Mouse (Mus musculus): ENCODE measurements at regions not wholly inside any gene's neighbourhood (a gene's known extent, or its start where the extent isn't known, plus 50 kb on each side); places are given as distances from the start of the nearest gene placed in this dataset.

- Histone ChIP-seq H3K27me3 (ENCODE audit: control insufficient read depth, insufficient read depth, low read length) (no peaks in the 10 kb centered on the region), H3K27ac (replicated peaks) (no peak overlapping the region), H3K36me3 (ENCODE audit: control insufficient read depth, insufficient read depth, low read length) (no peaks in the 10 kb centered on the region), H3K9ac (ENCODE audit: low read length) (no peak overlapping the region), H3K4me3 (ENCODE audit: low read depth, low read length) (no peak overlapping the region), H3K9me3 (ENCODE audit: control insufficient read depth, low read length) (no peaks in the 10 kb centered on the region), H3K4me2 (replicated peaks; ENCODE audit: low read depth) (no peak overlapping the region), H3K4me1 (replicated peaks; ENCODE audit: control insufficient read depth, insufficient read depth) (no peaks in the 10 kb centered on the region)
- no peak for TF ChIP-seq EP300 (optimal IDR thresholded peaks at IDR 0.05)
- TF ChIP-seq CTCF (IDR thresholded peaks at IDR 0.05; ENCODE audit: low read depth): no peak
- WGBS: 80% methylated on average over 3 of the region's 3 CpGs
- no peak for DNase-seq (ENCODE audit: low spot score)
- no peak for ATAC-seq (ENCODE audit: low FRiP score, low TSS enrichment)
Measured at GRCm38 (mm10) chr11:111699862-111700261, 633.9 kb downstream of the Kcnj2 start.

- TF ChIP-seq CTCF (IDR thresholded peaks at IDR 0.05; ENCODE audit: low read depth): no peak
- TF ChIP-seq EP300 (optimal IDR thresholded peaks at IDR 0.05): no peak
- no peak for ATAC-seq (ENCODE audit: low FRiP score, low TSS enrichment)
- WGBS: 67% methylated on average over 4 of the region's 4 CpGs
- Histone ChIP-seq H3K27ac (replicated peaks) (no peak overlapping the region), H3K4me3 (ENCODE audit: low read depth, low read length) (no peak overlapping the region), H3K9ac (ENCODE audit: low read length) (no peak overlapping the region), H3K4me2 (replicated peaks; ENCODE audit: low read depth) (no peak overlapping the region), H3K9me3 (ENCODE audit: control insufficient read depth, low read length) (no peaks in the 10 kb centered on the region), H3K4me1 (replicated peaks; ENCODE audit: control insufficient read depth, insufficient read depth) (no peaks in the 10 kb centered on the region), H3K36me3 (ENCODE audit: control insufficient read depth, insufficient read depth, low read length) (no peaks in the 10 kb centered on the region), H3K27me3 (ENCODE audit: control insufficient read depth, insufficient read depth, low read length) (no peaks in the 10 kb centered on the region)
- DNase-seq (ENCODE audit: low spot score): no peak
Measured at GRCm38 (mm10) chr11:111706882-111707281, 640.9 kb downstream of the Kcnj2 start.

GRCm38 (mm10) chr11:111715401-111715800, 649.4 kb downstream of the Kcnj2 start:
- WGBS: 79% methylated on average over 5 of the region's 5 CpGs
- ATAC-seq (ENCODE audit: low FRiP score, low TSS enrichment): no peak
- Histone ChIP-seq H3K27me3 (ENCODE audit: control insufficient read depth, insufficient read depth, low read length) (no peaks in the 10 kb centered on the region), H3K36me3 (ENCODE audit: control insufficient read depth, insufficient read depth, low read length) (no peaks in the 10 kb centered on the region), H3K9ac (ENCODE audit: low read length) (no peak overlapping the region), H3K4me3 (ENCODE audit: low read depth, low read length) (no peak overlapping the region), H3K27ac (replicated peaks) (no peak overlapping the region), H3K4me1 (replicated peaks; ENCODE audit: control insufficient read depth, insufficient read depth) (no peaks in the 10 kb centered on the region), H3K4me2 (replicated peaks; ENCODE audit: low read depth) (no peak overlapping the region), H3K9me3 (ENCODE audit: control insufficient read depth, low read length) (no peaks in the 10 kb centered on the region)
- TF ChIP-seq CTCF (IDR thresholded peaks at IDR 0.05; ENCODE audit: low read depth) (no peak), EP300 (optimal IDR thresholded peaks at IDR 0.05) (no peak)
- no peak for DNase-seq (ENCODE audit: low spot score)

- TF ChIP-seq CTCF (IDR thresholded peaks at IDR 0.05; ENCODE audit: low read depth): no peak
- no peak for TF ChIP-seq EP300 (optimal IDR thresholded peaks at IDR 0.05)
- 65% methylated on average over 4 of the region's 4 CpGs for WGBS
Measured at GRCm38 (mm10) chr11:111722276-111722675, 656.3 kb downstream of the Kcnj2 start.

GRCm38 (mm10) chr11:111728148-111728547, 662.2 kb downstream of the Kcnj2 start:
- Histone ChIP-seq H3K4me2 (replicated peaks; ENCODE audit: low read depth) (no peak overlapping the region), H3K27me3 (ENCODE audit: control insufficient read depth, insufficient read depth, low read length) (no peaks in the 10 kb centered on the region), H3K27ac (replicated peaks) (no peak overlapping the region), H3K36me3 (ENCODE audit: control insufficient read depth, insufficient read depth, low read length) (no peaks in the 10 kb centered on the region), H3K9ac (ENCODE audit: low read length) (no peak overlapping the region), H3K4me1 (replicated peaks; ENCODE audit: control insufficient read depth, insufficient read depth) (no peaks in the 10 kb centered on the region), H3K9me3 (ENCODE audit: control insufficient read depth, low read length) (no peaks in the 10 kb centered on the region), H3K4me3 (ENCODE audit: low read depth, low read length) (no peak overlapping the region)
- DNase-seq (ENCODE audit: low spot score): no peak
- 40% methylated on average over 4 of the region's 4 CpGs for WGBS
- ATAC-seq (ENCODE audit: low FRiP score, low TSS enrichment): no peak
- TF ChIP-seq CTCF (IDR thresholded peaks at IDR 0.05; ENCODE audit: low read depth) (no peak), EP300 (optimal IDR thresholded peaks at IDR 0.05) (no peak)

More at GRCm38 (mm10) chr11:111722276-111722675, 656.3 kb downstream of the Kcnj2 start:
- Histone ChIP-seq H3K9me3 (ENCODE audit: control insufficient read depth, low read length) (no peaks in the 10 kb centered on the region), H3K4me1 (replicated peaks; ENCODE audit: control insufficient read depth, insufficient read depth) (no peaks in the 10 kb centered on the region), H3K27me3 (ENCODE audit: control insufficient read depth, insufficient read depth, low read length) (no peaks in the 10 kb centered on the region), H3K4me2 (replicated peaks; ENCODE audit: low read depth) (no peak overlapping the region), H3K36me3 (ENCODE audit: control insufficient read depth, insufficient read depth, low read length) (no peaks in the 10 kb centered on the region), H3K4me3 (ENCODE audit: low read depth, low read length) (no peak overlapping the region), H3K27ac (replicated peaks) (no peak overlapping the region), H3K9ac (ENCODE audit: low read length) (no peak overlapping the region)
- ATAC-seq (ENCODE audit: low FRiP score, low TSS enrichment): no peak
- no peak for DNase-seq (ENCODE audit: low spot score)

GRCm38 (mm10) chr11:111732096-111732495, 666.1 kb downstream of the Kcnj2 start:
- WGBS: 15% methylated on average over 8 of the region's 8 CpGs
- Histone ChIP-seq H3K36me3 (ENCODE audit: control insufficient read depth, insufficient read depth, low read length) (no peaks in the 10 kb centered on the region), H3K9ac (ENCODE audit: low read length) (no peak overlapping the region), H3K27ac (replicated peaks) (no peak overlapping the region), H3K9me3 (ENCODE audit: control insufficient read depth, low read length) (no peaks in the 10 kb centered on the region), H3K4me3 (ENCODE audit: low read depth, low read length) (no peak overlapping the region), H3K4me1 (replicated peaks; ENCODE audit: control insufficient read depth, insufficient read depth) (no peaks in the 10 kb centered on the region), H3K27me3 (ENCODE audit: control insufficient read depth, insufficient read depth, low read length) (no peaks in the 10 kb centered on the region), H3K4me2 (replicated peaks; ENCODE audit: low read depth) (no peak overlapping the region)
- ATAC-seq (ENCODE audit: low FRiP score, low TSS enrichment): no peak
- no peak for DNase-seq (ENCODE audit: low spot score)
- TF ChIP-seq CTCF (IDR thresholded peaks at IDR 0.05; ENCODE audit: low read depth) (no peak), EP300 (optimal IDR thresholded peaks at IDR 0.05) (no peak)
